In genomic region chr11:120345067-120345681, GRCm38 (mm10) we compare ENCODE assay signal across 8 mouse cellular contexts. TPM values are rescaled to one million over a fixed set of nuclear protein-coding genes. Genes with fewer than 3 reads are reported as not detected.
A peak's percentile ranks its signal among the peaks of the same experiment; 100 is the strongest.
DNase-seq lines count a peak whose midpoint lies in the region; ATAC-seq and TF ChIP-seq lines count a peak whose summit lies in the region.

No protein-coding gene starts in this region.

- no peak for DNase-seq in kidney, adult 9 months
- DNase-seq in gastrocnemius, postnatal 25 days: peak; percentile 25
- peak; percentile 55 for DNase-seq in neural tube, embryonic 10.5 days (ENCODE audit: extremely low spot score, low spot score)
- DNase-seq in left cerebral cortex, adult 9 months (ENCODE audit: low spot score in 2 of 2): no peak
- DNase-seq in adrenal gland, postnatal 25 days: no peak

- H3K9me3 ChIP-seq in kidney, embryonic 16.5 days (ENCODE audit: low read length): no peaks in the 10 kb centered on the region
- H3K9me3 ChIP-seq in limb, embryonic 15.5 days: no peaks in the 10 kb centered on the region

- peak overlapping the region; percentile 50 for H3K4me2 ChIP-seq in kidney, embryonic 16.5 days (replicated peaks; ENCODE audit: low read depth, low read length)
- H3K4me2 ChIP-seq in limb, embryonic 15.5 days: peak overlapping the region; percentile 17; the same call in 1 of the 2 replicates

- no peaks in the 10 kb centered on the region for H3K27me3 ChIP-seq in kidney, embryonic 16.5 days (ENCODE audit: insufficient read depth, low read length)
- no peaks in the 10 kb centered on the region for H3K27me3 ChIP-seq in limb, embryonic 15.5 days

- peak overlapping the region; percentile 55; the same call in 1 of the 2 replicates for H3K27ac ChIP-seq in kidney, embryonic 16.5 days (ENCODE audit: low read length)
- no peak overlapping the region for H3K27ac ChIP-seq in bone marrow, adult 2 months (ENCODE audit: control insufficient read depth, insufficient read depth, low read depth, low read length, poor library complexity)
- peak overlapping the region; percentile 48 for H3K27ac ChIP-seq in limb, embryonic 15.5 days

- 27% methylated on average over 1 of the region's 1 CpGs for WGBS in kidney, embryonic 16.5 days
- WGBS in bone marrow, adult 2 months: 65% methylated on average over 1 of the region's 1 CpGs
- WGBS in limb, embryonic 15.5 days: 32% methylated on average over 1 of the region's 1 CpGs

- H3K9ac ChIP-seq in kidney, embryonic 16.5 days (replicated peaks; ENCODE audit: low read length): peak overlapping the region; percentile 56; the same call in 1 of the 2 replicates
- no peak overlapping the region for H3K9ac ChIP-seq in limb, embryonic 15.5 days

- H3K4me3 ChIP-seq in kidney, embryonic 16.5 days (ENCODE audit: low read length): peak overlapping the region; percentile 33
- no peak overlapping the region for H3K4me3 ChIP-seq in bone marrow, adult 2 months (replicated peaks; ENCODE audit: control insufficient read depth, low read depth, low read length)
- peak overlapping the region; percentile 6; the same call in 1 of the 2 replicates for H3K4me3 ChIP-seq in limb, embryonic 15.5 days

- peaks cover 15% of the 10 kb centered on the region for H3K36me3 ChIP-seq in kidney, embryonic 16.5 days (ENCODE audit: insufficient read depth, low read length)
- peaks cover 13% of the 10 kb centered on the region for H3K36me3 ChIP-seq in limb, embryonic 15.5 days

- peaks cover 5% of the 10 kb centered on the region for H3K4me1 ChIP-seq in kidney, embryonic 16.5 days (ENCODE audit: insufficient read depth, low read length)
- H3K4me1 ChIP-seq in bone marrow, adult 2 months (ENCODE audit: control insufficient read depth, insufficient read depth, low read length): peaks cover 2% of the 10 kb centered on the region; the same call in 1 of the 2 replicates
- peaks cover 22% of the 10 kb centered on the region for H3K4me1 ChIP-seq in limb, embryonic 15.5 days

- no peak for TF ChIP-seq CTCF in bone marrow, adult 2 months (IDR thresholded peaks at IDR 0.05; ENCODE audit: control insufficient read depth, insufficient read depth, low read length)

- 0 out of 2 replicates have a peak, but pooled peaks have one; percentile 18 for TF ChIP-seq POLR2A in bone marrow, adult 2 months (IDR thresholded peaks at IDR 0.05; ENCODE audit: borderline replicate concordance, control insufficient read depth, low read depth, low read length)

- ATAC-seq in kidney, embryonic 16.5 days (ENCODE audit: low FRiP score, low TSS enrichment): no peak
- ATAC-seq in limb, embryonic 15.5 days (ENCODE audit: insufficient number of reproducible peaks, low FRiP score, low TSS enrichment, low read depth): no peak

RNA-seq across cellular contexts. Expression of gene Actg1, which starts 3.2 kb away (rescaled TPM):
- polyA plus RNA-seq in kidney, embryonic 16.5 days (2015; fragmentation: Nextera tagmentation; extraction: Ambion mirVana): 2,803 and 2,860 TPM in 2 replicates
- polyA plus RNA-seq in bone marrow, adult 2 months (2011; ENCODE audit: insufficient read depth, insufficient read length, low replicate concordance, missing spikeins): 387 and 760 TPM in 2 replicates
- 100 to 1,000 TPM; 236 to 249 TPM for total RNA-seq in gastrocnemius, postnatal 25 days (2021)
- 2,203 and 2,296 TPM in 2 replicates for polyA plus RNA-seq in limb, embryonic 15.5 days (2015; fragmentation: Nextera tagmentation; extraction: Ambion mirVana)
- total RNA-seq in adrenal gland, postnatal 25 days (2021): 1,036 and 1,352 TPM in 2 replicates

RNA-seq across cellular contexts. Expression of gene Fscn2, which starts 16.2 kb away (rescaled TPM):
- 0.72 and 0.82 TPM in 2 replicates for polyA plus RNA-seq in kidney, embryonic 16.5 days (2015; fragmentation: Nextera tagmentation; extraction: Ambion mirVana)
- polyA plus RNA-seq in bone marrow, adult 2 months (2011; ENCODE audit: insufficient read depth, insufficient read length, low replicate concordance, missing spikeins): not detected in 2 replicates
- total RNA-seq in gastrocnemius, postnatal 25 days (2021): under 1 TPM; 0.29 to 0.31 TPM
- polyA plus RNA-seq in limb, embryonic 15.5 days (2015; fragmentation: Nextera tagmentation; extraction: Ambion mirVana): 0.31 and 0.79 TPM in 2 replicates
- total RNA-seq in adrenal gland, postnatal 25 days (2021): 0.79 TPM in 1 of 2 replicates, not detected in the other

RNA-seq across cellular contexts. Expression of gene Faap100, which starts 33.4 kb away (rescaled TPM):
- 42.3 and 44.8 TPM in 2 replicates for polyA plus RNA-seq in kidney, embryonic 16.5 days (2015; fragmentation: Nextera tagmentation; extraction: Ambion mirVana)
- polyA plus RNA-seq in bone marrow, adult 2 months (2011; ENCODE audit: insufficient read depth, insufficient read length, low replicate concordance, missing spikeins): 3.1 and 10.9 TPM in 2 replicates
- total RNA-seq in gastrocnemius, postnatal 25 days (2021): 10 to 100 TPM; 14.0 to 16.5 TPM
- 33.1 and 33.3 TPM in 2 replicates for polyA plus RNA-seq in limb, embryonic 15.5 days (2015; fragmentation: Nextera tagmentation; extraction: Ambion mirVana)
- total RNA-seq in adrenal gland, postnatal 25 days (2021): 35.8 and 55.1 TPM in 2 replicates

Comparison
In these comparisons a context has a peak if more than half of its experiments do, and no peak if none do; other contexts are left out.
1. DNase-seq: peak in gastrocnemius, postnatal 25 days (single experiment) and neural tube, embryonic 10.5 days (single experiment); none in kidney, adult 9 months (single experiment), left cerebral cortex, adult 9 months (0 of 2) and adrenal gland, postnatal 25 days (single experiment).